Mouse (Mus musculus): ENCODE measurements around the gene Fosl2.
"Not testable (repeated sequence)": the region's sequence is repeated elsewhere in the genome, so short reads cannot be mapped to it uniquely, and the experiment has no call there.

- not testable (repeated sequence) for TF ChIP-seq CTCF (conservative IDR thresholded peaks at IDR 0.05; ENCODE audit: low read length); POU5F1 (IDR thresholded peaks at IDR 0.05; ENCODE audit: borderline replicate concordance, low read length)
Observed at GRCm38 (mm10) chr5:32178720-32179119, 43.1 kb downstream of the Fosl2 start.

Measured in E14TG2a.4 (cell line).